Mouse (Mus musculus) A20 (cell line): Measurements from ENCODE around the gene Iffo2.
A peak's percentile ranks its signal among the peaks of the same experiment; 100 is the strongest.

Experiments used
- DNase-seq: peaks from one replicate; pipeline ENCODE4 v3.0.0-alpha.2; 2011; ENCODE audit warnings: low read depth, low spot score

The Iffo2 gene

DNA sequence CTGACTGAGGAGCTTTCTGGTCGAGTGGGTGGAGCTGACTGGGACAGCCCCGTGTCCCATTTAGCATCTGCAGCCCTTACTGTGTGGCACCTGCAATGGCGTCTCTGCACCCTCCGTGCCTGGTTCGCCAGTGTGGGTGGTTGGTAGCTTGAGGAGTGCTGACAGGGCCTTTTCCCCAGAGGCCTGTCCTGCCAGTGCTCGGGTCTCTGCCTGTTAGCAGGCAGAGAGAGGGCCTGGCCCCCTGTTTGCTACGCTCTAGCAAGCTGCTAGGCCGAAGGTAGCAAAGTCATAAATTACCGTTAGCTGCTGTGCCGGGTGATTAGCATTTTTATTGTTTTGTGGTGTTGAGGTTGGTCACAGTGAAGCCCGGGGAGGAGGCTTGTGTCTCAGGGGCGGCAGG is 109.5 kb downstream of the Iffo2 start:
- DNase-seq = peak; percentile 94

DNA sequence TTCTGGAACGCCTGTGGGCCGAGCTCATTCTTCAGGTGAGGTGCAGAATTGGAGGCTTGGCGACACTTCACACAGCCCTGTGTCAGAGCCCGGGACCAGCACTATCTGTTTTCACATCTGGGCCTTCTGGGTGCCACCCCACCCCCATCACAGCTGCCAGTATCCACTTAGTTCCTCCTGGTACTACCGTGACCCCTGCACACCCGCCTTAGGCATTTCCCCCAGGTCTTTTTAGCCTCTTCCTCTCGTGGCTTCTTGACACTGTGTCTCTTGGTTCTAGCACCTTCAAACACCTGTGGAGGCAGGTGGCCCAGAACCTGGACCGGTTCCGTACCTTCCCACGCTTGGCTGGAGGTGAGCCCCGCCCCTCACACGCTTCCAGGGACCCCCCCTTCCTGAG is 110.0 kb downstream of the Iffo2 start:
- peak; percentile 91 for DNase-seq

DNA sequence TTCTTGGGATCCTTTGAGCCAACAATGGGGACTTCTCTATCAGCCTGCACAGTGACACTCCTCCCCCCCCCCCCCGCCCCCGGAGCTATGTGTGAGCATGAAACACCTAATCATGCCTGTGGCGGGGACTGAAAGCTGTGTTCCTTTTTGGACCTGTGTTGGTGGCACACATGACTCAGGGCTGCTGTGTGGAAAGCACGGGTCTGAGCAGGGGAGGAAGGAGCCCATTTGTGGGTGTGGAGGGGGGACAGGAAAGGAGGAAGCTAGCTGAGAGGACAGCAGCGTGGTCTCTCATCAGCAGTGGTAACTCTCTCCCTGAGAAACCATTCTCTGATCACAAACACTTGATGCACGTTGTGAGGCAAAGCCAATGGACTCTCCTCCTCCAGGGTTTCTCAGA is 110.4 kb downstream of the Iffo2 start:
- DNase-seq = no peak

DNA sequence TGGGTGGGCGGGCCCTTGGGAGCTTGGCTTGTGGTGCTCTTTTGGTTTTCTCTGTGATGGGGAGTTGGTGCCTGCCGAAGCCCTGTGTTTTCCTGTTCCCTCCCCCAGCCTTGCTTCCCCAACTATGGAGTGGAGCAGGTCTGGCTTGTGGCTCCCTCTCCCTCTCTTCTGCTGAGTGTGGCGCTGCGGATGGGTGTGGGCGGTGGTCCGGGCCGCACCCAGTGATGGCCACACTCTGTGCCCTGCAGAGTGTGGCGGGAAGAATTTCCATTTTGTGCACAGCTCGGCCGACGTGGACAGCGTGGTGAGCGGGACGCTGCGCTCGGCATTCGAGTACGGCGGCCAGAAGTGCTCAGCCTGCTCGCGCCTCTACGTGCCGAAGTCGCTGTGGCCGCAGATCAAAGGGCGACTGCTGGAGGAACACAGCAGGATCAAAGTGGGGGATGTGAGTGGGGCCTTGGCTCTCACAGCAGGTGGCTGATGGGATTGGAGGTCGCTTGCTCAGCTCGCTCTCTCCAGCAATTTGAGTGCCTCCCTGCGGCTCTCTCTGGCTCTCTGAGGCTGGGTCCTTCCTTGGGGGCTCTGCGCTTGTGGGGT is 111.6 kb downstream of the Iffo2 start:
- no peak for DNase-seq

DNA sequence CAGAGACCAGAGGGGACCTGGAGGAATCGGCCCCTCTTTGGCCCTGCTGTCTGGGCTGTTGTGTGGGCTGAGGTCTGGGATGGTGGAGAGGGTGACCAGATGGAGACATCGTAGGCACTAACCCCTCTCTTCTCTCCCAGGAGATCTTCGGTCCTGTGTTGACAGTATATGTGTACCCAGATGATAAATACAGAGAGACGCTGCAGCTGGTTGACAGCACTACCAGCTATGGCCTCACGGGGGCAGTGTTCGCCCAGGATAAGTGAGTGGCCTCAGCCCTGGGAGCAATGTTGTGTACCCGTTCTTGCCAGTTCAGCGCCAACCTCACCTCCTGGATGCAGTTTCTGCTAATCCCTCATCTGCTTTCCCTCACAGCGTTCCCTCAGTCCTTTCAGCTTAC is 113.6 kb downstream of the Iffo2 start:
- peak; percentile 84 for DNase-seq

DNA sequence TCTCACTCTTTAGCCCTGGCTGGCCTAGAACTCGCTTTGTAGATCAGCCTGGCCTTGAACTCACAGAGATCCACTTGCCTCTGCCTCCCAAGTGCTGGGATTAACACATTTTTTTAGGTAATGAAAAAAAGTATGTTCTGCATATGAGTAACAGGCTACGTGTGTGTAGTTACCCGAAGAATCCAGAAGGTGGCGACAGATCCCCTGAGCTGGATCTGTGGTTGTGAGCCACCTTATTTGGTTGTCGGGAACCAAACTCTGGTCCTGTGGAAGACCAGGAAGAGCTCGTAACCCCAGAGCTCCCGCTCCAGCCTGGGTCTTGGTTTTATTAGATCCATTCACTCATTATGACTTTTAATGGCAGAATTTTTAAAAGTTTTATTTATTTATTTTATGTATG is 116.6 kb downstream of the Iffo2 start:
- no peak for DNase-seq

DNA sequence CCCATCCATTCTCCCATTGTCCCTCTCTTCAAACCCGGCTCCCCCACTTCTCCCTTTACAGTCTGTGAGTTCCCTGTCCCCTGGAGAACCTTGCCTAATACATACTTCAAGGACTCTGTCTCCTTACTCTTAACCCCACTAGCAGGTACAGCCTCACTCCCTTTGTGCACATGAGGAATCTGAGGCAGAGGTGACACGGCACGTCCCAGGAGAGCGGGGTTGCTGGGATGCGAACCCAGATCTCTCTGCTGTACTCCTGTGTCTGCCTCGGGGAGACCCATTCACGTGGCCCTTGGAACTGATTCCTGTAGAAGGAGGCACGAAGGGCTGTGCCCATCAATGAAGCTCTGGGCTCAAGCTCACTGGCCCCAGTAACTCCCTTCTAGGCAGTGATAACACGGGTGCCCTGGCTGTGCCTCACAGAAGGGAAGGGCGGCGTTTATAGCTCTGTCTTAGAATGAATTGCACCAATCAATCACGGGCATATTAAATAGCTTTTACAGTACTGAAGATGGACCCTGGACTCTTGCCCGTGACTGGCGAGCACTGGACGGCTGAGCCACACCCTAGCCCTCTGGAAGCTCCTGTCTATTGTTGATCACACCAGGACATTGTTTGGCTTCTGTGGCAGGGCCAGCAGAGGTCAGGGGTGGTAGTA is 119.9 kb downstream of the Iffo2 start:
- DNase-seq = no peak

DNA sequence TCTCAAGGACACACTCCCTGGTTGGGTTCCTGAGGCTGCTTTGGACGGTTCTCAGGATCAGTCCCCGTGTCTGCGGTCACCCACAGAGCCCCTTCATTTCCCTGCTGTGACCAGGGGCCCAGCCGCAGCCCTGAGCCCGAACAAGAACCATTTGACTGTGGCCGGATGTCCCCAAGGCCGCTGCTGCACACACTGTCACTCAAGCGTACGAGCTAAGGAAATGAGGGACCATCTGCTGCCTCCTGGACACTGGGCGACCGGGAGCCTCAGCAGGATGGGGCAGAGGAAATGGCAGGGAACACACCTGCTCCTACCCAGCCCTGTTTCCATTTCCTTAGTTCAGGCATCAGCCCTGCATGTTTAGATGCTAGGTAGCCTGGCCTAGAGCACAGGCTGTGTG is 120.6 kb downstream of the Iffo2 start:
- DNase-seq = peak; percentile 67

DNA sequence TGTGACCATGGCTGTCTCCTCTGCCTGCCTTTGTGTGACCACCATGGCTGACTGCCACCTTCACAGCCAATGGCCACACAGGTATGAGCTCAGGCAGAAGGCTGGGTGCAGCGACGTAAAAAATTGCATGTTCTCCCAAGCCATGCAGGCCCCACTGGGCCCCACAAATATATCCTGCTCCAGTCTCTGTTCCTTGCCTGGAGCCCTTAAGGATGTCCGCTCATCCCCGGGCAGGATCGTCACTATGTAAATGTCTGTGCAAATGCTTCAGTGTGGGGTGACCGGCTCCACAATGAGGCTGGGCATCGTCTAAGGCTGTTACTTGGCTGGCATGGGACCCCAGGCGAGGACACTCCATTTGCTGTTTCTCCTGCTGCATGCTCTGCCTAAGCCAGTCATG is 122.9 kb downstream of the Iffo2 start, which contains the start of gene Tas1r2:
Tas1r2 (plus strand) TSS at position 301 of the 400 bp plus-strand sequence.
- no peak for DNase-seq

DNA sequence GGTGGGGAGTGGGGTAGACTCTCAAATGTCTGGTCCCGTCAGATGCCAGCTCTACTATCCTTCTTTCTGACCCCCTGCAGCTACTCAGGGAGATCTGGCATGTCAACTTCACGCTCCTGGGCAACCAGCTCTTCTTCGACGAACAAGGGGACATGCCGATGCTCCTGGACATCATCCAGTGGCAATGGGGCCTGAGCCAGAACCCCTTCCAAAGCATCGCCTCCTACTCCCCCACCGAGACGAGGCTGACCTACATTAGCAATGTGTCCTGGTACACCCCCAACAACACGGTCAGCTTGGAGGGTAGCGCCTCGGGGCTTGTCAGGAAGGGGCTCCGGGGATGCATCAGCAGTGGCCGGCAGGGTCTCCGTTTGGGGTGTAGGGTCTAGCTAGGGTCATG is 131.5 kb downstream of the Iffo2 start:
- DNase-seq = no peak

DNA sequence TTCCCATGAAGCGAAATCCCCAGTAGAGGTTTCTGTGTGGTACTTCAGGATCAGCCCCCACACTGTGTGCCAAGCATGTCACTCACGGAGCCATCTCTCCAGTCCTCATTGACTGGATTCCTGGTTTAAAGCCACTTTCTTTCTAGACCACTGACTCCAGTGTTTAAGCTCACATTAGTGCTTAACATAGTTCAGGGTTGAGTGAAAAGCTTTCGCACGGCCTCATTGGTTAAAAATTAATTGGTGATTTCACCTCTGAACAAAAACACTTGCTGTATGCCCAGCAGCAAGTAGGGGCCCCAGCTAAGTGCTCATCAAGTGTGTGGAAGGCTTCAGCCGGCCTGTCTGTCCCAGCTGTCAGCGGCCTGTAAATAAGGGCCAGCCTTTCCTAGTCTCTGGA is 137.3 kb downstream of the Iffo2 start:
- DNase-seq = no peak

DNA sequence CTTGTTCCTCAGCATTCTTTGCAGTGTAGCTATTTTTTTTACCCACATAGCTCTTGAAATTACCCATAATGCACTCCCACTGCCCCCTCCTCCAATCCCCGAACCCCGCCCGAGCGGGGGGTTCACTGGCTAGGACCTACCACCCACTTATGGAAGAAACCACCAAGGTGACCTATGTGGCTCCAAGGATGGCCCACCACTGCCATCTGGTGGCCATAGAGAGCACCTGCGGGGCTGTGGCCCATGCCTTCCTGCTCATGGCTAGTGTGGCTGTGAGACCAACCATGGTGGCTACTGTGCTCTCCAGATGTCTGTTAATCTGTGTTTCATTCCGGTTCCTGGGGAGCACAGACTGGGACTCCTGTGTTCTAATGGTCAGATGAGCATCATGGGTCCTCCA is 139.5 kb downstream of the Iffo2 start:
- peak; percentile 76 for DNase-seq
